Mouse (Mus musculus) myocyte (in vitro differentiated cells): ENCODE measurements around the gene Zfp334. TPM values are rescaled to one million over a fixed set of nuclear protein-coding genes. Genes with fewer than 3 reads are reported as not detected.

Experiments used
- H3K27me3 ChIP-seq: one replicate; pipeline ENCODE4 v1.6.1; 2011; ENCODE audit not compliant: control insufficient read depth, insufficient read depth, insufficient read length
- H3K36me3 ChIP-seq: one replicate; pipeline ENCODE4 v1.6.1; 2011; ENCODE audit not compliant: control insufficient read depth, insufficient read depth
- H3K4me2 ChIP-seq: one replicate; pipeline ENCODE4 v1.6.1; 2011; ENCODE audit warnings: low read depth, control low read depth
- H3K4me3 ChIP-seq: one replicate; pipeline ENCODE4 v1.5.1; 2011; ENCODE audit warnings: mild to moderate bottlenecking, control low read depth, moderate library complexity
- H3K79me2 ChIP-seq: one replicate; pipeline ENCODE4 v1.6.1; 2011; ENCODE audit not compliant: control insufficient read depth, insufficient read depth
- H3ac ChIP-seq: one replicate; pipeline ENCODE4 v1.6.1; 2011; ENCODE audit not compliant: control insufficient read depth, insufficient read length
- CEBPB ChIP-seq: IDR thresholded peaks from 2 replicates; pipeline ENCODE4 v1.6.1; 2011; ENCODE audit warnings: mild to moderate bottlenecking, moderate library complexity; ENCODE audit not compliant: poor library complexity, insufficient read depth, severe bottlenecking
- E2F4 ChIP-seq: IDR thresholded peaks from one replicate; pipeline ENCODE4 v1.6.1; 2011; ENCODE audit warnings: mild to moderate bottlenecking, control low read depth, moderate library complexity; ENCODE audit not compliant: insufficient read depth
- MAX ChIP-seq: IDR thresholded peaks from one replicate; pipeline ENCODE4 v1.6.1; 2011; ENCODE audit warnings: low read depth, mild to moderate bottlenecking, control low read depth
- MYOD1 ChIP-seq, 3 experiments: IDR thresholded peaks; one replicate each; pipeline ENCODE4 v1.6.1; 2011; ENCODE audit warnings: control low read depth in 2 of 3, low read depth in 2 of 3, mild to moderate bottlenecking in 2 of 3, moderate library complexity in 1 of 3; ENCODE audit not compliant: insufficient read length in 2 of 3, control insufficient read depth in 1 of 3
- MYOG ChIP-seq, 3 experiments: IDR thresholded peaks; one replicate each; pipeline ENCODE4 v1.6.1; 2011; ENCODE audit warnings: control low read depth in 2 of 3, low read depth in 2 of 3, mild to moderate bottlenecking in 2 of 3; ENCODE audit not compliant: insufficient read length in 2 of 3, control insufficient read depth in 1 of 3, insufficient read depth in 1 of 3
- POLR2A ChIP-seq: IDR thresholded peaks from one replicate; pipeline ENCODE4 v1.6.1; 2011; ENCODE audit warnings: low read depth, mild to moderate bottlenecking, control low read depth, moderate library complexity; ENCODE audit not compliant: insufficient read length
- POLR2AphosphoS2 ChIP-seq: IDR thresholded peaks from one replicate; pipeline ENCODE4 v1.6.1; 2011; ENCODE audit warnings: low read depth, control low read depth; ENCODE audit not compliant: insufficient read length
- REST ChIP-seq: IDR thresholded peaks from one replicate; pipeline ENCODE4 v1.6.1; 2011; ENCODE audit warnings: mild to moderate bottlenecking, control low read depth, moderate library complexity; ENCODE audit not compliant: insufficient read depth, insufficient read length
- SRF ChIP-seq: IDR thresholded peaks from one replicate; pipeline ENCODE4 v1.6.1; 2011; ENCODE audit warnings: low read depth; ENCODE audit not compliant: control insufficient read depth, insufficient read length
- TCF12 ChIP-seq: IDR thresholded peaks from one replicate; pipeline ENCODE4 v1.6.1; 2011; ENCODE audit warnings: mild to moderate bottlenecking, control low read depth; ENCODE audit not compliant: poor library complexity, insufficient read depth, severe bottlenecking
- TCF3 ChIP-seq: IDR thresholded peaks from one replicate; pipeline ENCODE4 v1.6.1; 2011; ENCODE audit warnings: low read depth, control low read depth; ENCODE audit not compliant: insufficient read length
- USF1 ChIP-seq: IDR thresholded peaks from one replicate; pipeline ENCODE4 v1.6.1; 2011; ENCODE audit warnings: low read depth, mild to moderate bottlenecking, control low read depth, moderate library complexity
- polyA plus RNA-seq: library from polyadenylated mRNA; unstranded; fragments of >200 nt; fragmentation: generic; extraction: Trizol; gene quantifications from one replicate; pipeline ENCODE4 v1.2.1, GENCODE M21; 2012; ENCODE audit warnings: missing spikeins

The Zfp334 gene
- polyA plus RNA-seq, 1 experiment: 1.5 TPM

DNA sequence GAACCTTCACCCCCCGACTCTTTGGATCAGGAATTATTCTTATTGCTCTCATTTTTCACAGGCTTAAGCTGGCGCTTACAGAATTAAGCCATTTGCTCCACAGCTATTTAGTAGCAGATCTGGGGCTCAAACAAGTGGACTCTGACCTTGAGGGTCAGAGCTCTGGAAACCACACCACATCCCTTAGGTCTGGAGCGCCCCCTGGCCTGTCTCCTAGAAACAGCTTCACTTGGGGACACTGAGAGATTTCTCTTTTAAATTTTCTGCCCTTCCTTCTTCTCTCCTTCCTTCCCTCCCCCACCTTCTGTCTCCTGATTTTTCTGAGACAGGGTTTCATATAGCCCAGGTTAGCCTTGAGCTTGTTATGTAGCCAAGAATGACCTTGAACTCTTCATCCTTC is 50.9 kb downstream of the Zfp334 start:
- Histone ChIP-seq H3K79me2 (no peaks in the 10 kb centered on the region), H3K36me3 (no peaks in the 10 kb centered on the region), H3K4me3 (no peak overlapping the region), H3K27me3 (peaks cover 25% of the 10 kb centered on the region), H3ac (no peak overlapping the region), H3K4me2 (no peak overlapping the region)
- no peak for TF ChIP-seq MYOG (IDR thresholded peaks at IDR 0.05; ENCODE audit: control insufficient read depth in 1 of 3, insufficient read depth in 1 of 3, insufficient read length in 2 of 3, low read depth in 2 of 3)
- TF ChIP-seq CEBPB: no peak
- no peak for TF ChIP-seq SRF
- TF ChIP-seq TCF12: no peak
- no peak for TF ChIP-seq POLR2A
- TF ChIP-seq REST: no peak
- no peak for TF ChIP-seq POLR2AphosphoS2
- TF ChIP-seq USF1: no peak
- no peak for TF ChIP-seq MAX
- no peak for TF ChIP-seq E2F4

DNA sequence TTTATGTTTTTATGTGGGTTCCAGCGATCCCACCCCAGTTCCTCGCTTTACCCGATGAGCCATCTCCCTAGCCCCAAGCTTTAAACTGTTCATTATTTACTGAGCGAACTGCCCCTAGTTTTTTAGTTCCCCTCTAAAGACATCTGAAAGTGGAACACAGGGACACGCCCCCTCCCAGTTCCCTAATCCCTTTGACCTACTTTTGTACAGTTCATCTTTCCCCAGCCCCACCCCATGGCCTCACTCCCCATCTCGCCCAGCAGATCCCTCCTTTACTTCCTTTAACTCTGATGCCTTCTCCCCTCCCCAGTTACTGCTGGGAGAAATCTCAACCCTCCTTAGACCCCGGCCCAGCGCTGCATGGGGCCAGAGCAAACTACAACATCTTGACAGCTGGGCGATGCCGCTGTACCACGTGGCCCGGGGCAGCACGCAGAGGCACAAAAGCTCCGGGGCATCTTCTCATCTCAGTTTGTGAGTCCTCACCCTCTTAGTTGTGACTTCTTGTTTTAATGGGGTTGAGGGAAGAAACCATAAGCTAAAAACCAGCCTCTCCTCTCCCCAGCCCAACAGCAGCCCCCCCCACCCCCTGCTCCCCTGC is 55.3 kb downstream of the Zfp334 start:
- TF ChIP-seq TCF3 (no peak), POLR2AphosphoS2 (no peak), REST (no peak), USF1 (no peak), MYOG (IDR thresholded peaks at IDR 0.05; ENCODE audit: control insufficient read depth in 1 of 3, insufficient read depth in 1 of 3, insufficient read length in 2 of 3, low read depth in 2 of 3) (no peak), E2F4 (no peak), POLR2A (no peak), CEBPB (no peak), MYOD1 (IDR thresholded peaks at IDR 0.05; ENCODE audit: control insufficient read depth in 1 of 3, insufficient read length in 2 of 3, low read depth in 2 of 3) (no peak), MAX (no peak), SRF (no peak), TCF12 (no peak)
- H3K27me3 ChIP-seq: peaks cover 19% of the 10 kb centered on the region
- no peak overlapping the region for H3K4me3 ChIP-seq
- H3K79me2 ChIP-seq: no peaks in the 10 kb centered on the region
- H3K4me2 ChIP-seq: no peak overlapping the region
- H3K36me3 ChIP-seq: no peaks in the 10 kb centered on the region
- H3ac ChIP-seq: no peak overlapping the region

DNA sequence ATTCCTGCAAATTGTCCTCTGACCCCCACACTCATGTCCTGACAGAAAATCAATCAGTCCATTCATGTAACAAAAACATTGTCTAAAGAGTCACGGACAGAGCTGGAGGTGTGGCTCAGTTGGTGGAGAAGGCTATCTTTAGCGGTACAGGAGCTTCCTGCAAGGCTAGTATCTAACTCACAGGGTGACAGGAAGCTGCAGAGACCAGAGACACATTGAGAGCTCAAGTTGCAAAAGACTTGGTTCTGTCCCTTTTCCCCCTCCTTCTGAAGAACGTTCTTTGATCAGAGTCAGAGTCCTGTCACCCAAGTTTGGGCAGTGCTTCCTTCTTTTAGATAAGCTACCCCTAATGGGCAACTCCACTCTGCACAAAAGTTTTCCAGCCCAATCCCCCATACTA is 58.4 kb downstream of the Zfp334 start:
- no peak overlapping the region for H3K4me3 ChIP-seq
- H3K4me2 ChIP-seq: no peak overlapping the region
- no peak overlapping the region for H3ac ChIP-seq
- H3K27me3 ChIP-seq: peaks cover 19% of the 10 kb centered on the region
- peaks cover 12% of the 10 kb centered on the region for H3K79me2 ChIP-seq
- no peak for TF ChIP-seq E2F4
- TF ChIP-seq REST: no peak
- TF ChIP-seq MYOD1 (IDR thresholded peaks at IDR 0.05; ENCODE audit: control insufficient read depth in 1 of 3, insufficient read length in 2 of 3, low read depth in 2 of 3): no peak
- no peak for TF ChIP-seq TCF12
- no peak for TF ChIP-seq MAX
- no peak for TF ChIP-seq USF1
- no peak for TF ChIP-seq SRF
- TF ChIP-seq MYOG (IDR thresholded peaks at IDR 0.05; ENCODE audit: control insufficient read depth in 1 of 3, insufficient read depth in 1 of 3, insufficient read length in 2 of 3, low read depth in 2 of 3): no peak
- TF ChIP-seq POLR2A: no peak
- TF ChIP-seq CEBPB: no peak
- TF ChIP-seq POLR2AphosphoS2: no peak
- no peak for TF ChIP-seq TCF3
- no peaks in the 10 kb centered on the region for H3K36me3 ChIP-seq

DNA sequence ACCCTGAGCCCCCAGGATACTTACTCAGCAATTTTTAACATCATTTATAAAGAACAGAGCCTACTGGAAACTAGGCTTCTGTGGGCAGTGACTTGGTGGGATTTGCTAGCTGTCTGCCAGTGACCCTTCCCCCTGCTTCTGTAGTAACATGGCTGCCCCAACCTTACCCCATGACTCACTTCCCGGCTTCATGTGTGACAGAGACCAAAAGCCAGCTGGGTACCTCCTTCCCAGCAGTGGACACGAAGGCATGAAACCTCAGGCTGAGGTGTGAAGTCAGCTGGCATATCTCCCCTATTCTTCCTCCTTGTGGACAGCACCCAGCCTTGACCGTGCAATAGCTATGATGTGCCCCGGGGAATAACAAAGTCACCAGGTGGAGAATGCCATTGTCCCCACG is 59.3 kb downstream of the Zfp334 start:
- no peak overlapping the region for H3ac ChIP-seq
- peaks cover 22% of the 10 kb centered on the region for H3K79me2 ChIP-seq
- no peaks in the 10 kb centered on the region for H3K36me3 ChIP-seq
- peaks cover 19% of the 10 kb centered on the region for H3K27me3 ChIP-seq
- no peak overlapping the region for H3K4me3 ChIP-seq
- no peak for TF ChIP-seq TCF12
- no peak for TF ChIP-seq SRF
- no peak for TF ChIP-seq REST
- no peak overlapping the region for H3K4me2 ChIP-seq

DNA sequence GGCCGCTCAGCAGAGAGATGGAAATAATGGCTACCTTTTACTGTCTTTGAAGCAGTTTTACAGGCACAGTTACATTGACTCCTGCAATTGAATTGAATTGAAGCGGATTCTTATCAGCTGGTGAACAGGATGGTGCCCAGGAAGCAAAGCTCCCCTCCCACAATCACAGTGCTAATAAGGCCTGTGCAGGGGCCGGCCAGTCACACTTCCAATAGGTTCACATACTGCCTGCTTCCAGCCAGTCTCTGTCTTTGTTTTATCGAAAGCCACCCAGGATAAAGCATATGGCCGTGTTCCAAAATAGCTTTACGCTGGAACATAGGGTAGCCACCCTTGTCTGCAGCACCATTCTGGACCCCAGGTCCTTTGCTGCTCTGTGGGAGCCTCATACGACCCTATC is 60.7 kb downstream of the Zfp334 start:
- Histone ChIP-seq H3ac (no peak overlapping the region), H3K4me3 (peak overlapping the region; percentile 78), H3K27me3 (peaks cover 5% of the 10 kb centered on the region), H3K4me2 (peak overlapping the region; percentile 98), H3K79me2 (peaks cover 35% of the 10 kb centered on the region), H3K36me3 (no peaks in the 10 kb centered on the region)
- TF ChIP-seq POLR2AphosphoS2: no peak
- no peak for TF ChIP-seq POLR2A
- TF ChIP-seq CEBPB: no peak
- no peak for TF ChIP-seq TCF12
- no peak for TF ChIP-seq MYOG (IDR thresholded peaks at IDR 0.05; ENCODE audit: control insufficient read depth in 1 of 3, insufficient read depth in 1 of 3, insufficient read length in 2 of 3, low read depth in 2 of 3)
- TF ChIP-seq REST: no peak
- TF ChIP-seq MAX: no peak
